Mouse (Mus musculus): ENCODE results near the gene E130114P18Rik. TPM values are rescaled to one million over a fixed set of nuclear protein-coding genes. Genes with fewer than 3 reads are reported as not detected.
A peak's percentile ranks its signal among the peaks of the same experiment; 100 is the strongest.

Gene E130114P18Rik
- polyA plus RNA-seq, 1 experiment, result 0.74 TPM

- Histone ChIP-seq H3K4me3 (ENCODE audit: control insufficient read depth, low read depth, low read length) (no peak overlapping the region), H3K27ac (ENCODE audit: control insufficient read depth, insufficient read depth, low read depth, low read length) (no peak overlapping the region), H3K36me3 (ENCODE audit: control insufficient read depth, insufficient read depth, low read length) (no peaks in the 10 kb centered on the region), H3K27me3 (ENCODE audit: control insufficient read depth, insufficient read depth, low read length) (no peaks in the 10 kb centered on the region; the same call in 1 of the 2 replicates), H3K4me1 (ENCODE audit: control insufficient read depth, insufficient read depth, low read length) (peaks cover 5% of the 10 kb centered on the region)
- TF ChIP-seq CTCF (IDR thresholded peaks at IDR 0.05; ENCODE audit: control insufficient read depth, insufficient read depth, insufficient replicate concordance, low read depth, low read length) (no peak), POLR2A (IDR thresholded peaks at IDR 0.05; ENCODE audit: control insufficient read depth, low read depth, low read length) (no peak)
These were observed 3.0 kb upstream of the E130114P18Rik start for GRCm38 (mm10) chr4:97780666-97781435.

- no peak overlapping the region for H3K4me3 ChIP-seq (ENCODE audit: control insufficient read depth, low read depth, low read length)
- H3K27ac ChIP-seq (ENCODE audit: control insufficient read depth, insufficient read depth, low read depth, low read length), result no peak overlapping the region
- H3K36me3 ChIP-seq (ENCODE audit: control insufficient read depth, insufficient read depth, low read length), result no peaks in the 10 kb centered on the region
- H3K27me3 ChIP-seq (ENCODE audit: control insufficient read depth, insufficient read depth, low read length), result no peaks in the 10 kb centered on the region; the same call in 1 of the 2 replicates
- peaks cover 5% of the 10 kb centered on the region for H3K4me1 ChIP-seq (ENCODE audit: control insufficient read depth, insufficient read depth, low read length)
- TF ChIP-seq CTCF (IDR thresholded peaks at IDR 0.05; ENCODE audit: control insufficient read depth, insufficient read depth, insufficient replicate concordance, low read depth, low read length), result no peak
- no peak for TF ChIP-seq POLR2A (IDR thresholded peaks at IDR 0.05; ENCODE audit: control insufficient read depth, low read depth, low read length)
These were observed 2.1 kb upstream of the E130114P18Rik start for GRCm38 (mm10) chr4:97780024-97780423.

- H3K4me3 ChIP-seq (ENCODE audit: control insufficient read depth, low read depth, low read length), result peak overlapping the region; percentile 39; the same call in 1 of the 2 replicates
- no peaks in the 10 kb centered on the region for H3K36me3 ChIP-seq (ENCODE audit: control insufficient read depth, insufficient read depth, low read length)
- TF ChIP-seq POLR2A (IDR thresholded peaks at IDR 0.05; ENCODE audit: control insufficient read depth, low read depth, low read length) (no peak), CTCF (IDR thresholded peaks at IDR 0.05; ENCODE audit: control insufficient read depth, insufficient read depth, insufficient replicate concordance, low read depth, low read length) (no peak)
- H3K27ac ChIP-seq (ENCODE audit: control insufficient read depth, insufficient read depth, low read depth, low read length), result peak overlapping the region; percentile 81
- H3K4me1 ChIP-seq (ENCODE audit: control insufficient read depth, insufficient read depth, low read length), result peaks cover 7% of the 10 kb centered on the region
- H3K27me3 ChIP-seq (ENCODE audit: control insufficient read depth, insufficient read depth, low read length), result no peaks in the 10 kb centered on the region; the same call in 1 of the 2 replicates
These were observed 1.4 kb upstream of the E130114P18Rik start for GRCm38 (mm10) chr4:97779003-97779930.

- Histone ChIP-seq H3K27ac (ENCODE audit: control insufficient read depth, insufficient read depth, low read depth, low read length) (peak overlapping the region; percentile 11), H3K4me1 (ENCODE audit: control insufficient read depth, insufficient read depth, low read length) (peaks cover 7% of the 10 kb centered on the region), H3K36me3 (ENCODE audit: control insufficient read depth, insufficient read depth, low read length) (no peaks in the 10 kb centered on the region), H3K27me3 (ENCODE audit: control insufficient read depth, insufficient read depth, low read length) (no peaks in the 10 kb centered on the region; the same call in 1 of the 2 replicates), H3K4me3 (ENCODE audit: control insufficient read depth, low read depth, low read length) (peak overlapping the region; percentile 92)
- TF ChIP-seq CTCF (IDR thresholded peaks at IDR 0.05; ENCODE audit: control insufficient read depth, insufficient read depth, insufficient replicate concordance, low read depth, low read length), result no peak
These were observed 529 bp upstream of the E130114P18Rik start for GRCm38 (mm10) chr4:97778211-97779002.

- Histone ChIP-seq H3K4me3 (ENCODE audit: control insufficient read depth, low read depth, low read length) (peak overlapping the region; percentile 92), H3K27ac (ENCODE audit: control insufficient read depth, insufficient read depth, low read depth, low read length) (peak overlapping the region; percentile 78), H3K4me1 (ENCODE audit: control insufficient read depth, insufficient read depth, low read length) (peaks cover 7% of the 10 kb centered on the region), H3K36me3 (ENCODE audit: control insufficient read depth, insufficient read depth, low read length) (no peaks in the 10 kb centered on the region), H3K27me3 (ENCODE audit: control insufficient read depth, insufficient read depth, low read length) (no peaks in the 10 kb centered on the region; the same call in 1 of the 2 replicates)
- TF ChIP-seq CTCF (IDR thresholded peaks at IDR 0.05; ENCODE audit: control insufficient read depth, insufficient read depth, insufficient replicate concordance, low read depth, low read length) (no peak), POLR2A (IDR thresholded peaks at IDR 0.05; ENCODE audit: control insufficient read depth, low read depth, low read length) (no peak)
These were observed 685 bp downstream of the E130114P18Rik start for GRCm38 (mm10) chr4:97777081-97777705.

GRCm38 (mm10) chr4:97776388-97777080 lies 1.3 kb downstream of the E130114P18Rik start:
- H3K36me3 ChIP-seq (ENCODE audit: control insufficient read depth, insufficient read depth, low read length), result no peaks in the 10 kb centered on the region
- peak overlapping the region; percentile 78 for H3K27ac ChIP-seq (ENCODE audit: control insufficient read depth, insufficient read depth, low read depth, low read length)
- peaks cover 7% of the 10 kb centered on the region for H3K4me1 ChIP-seq (ENCODE audit: control insufficient read depth, insufficient read depth, low read length)
- TF ChIP-seq POLR2A (IDR thresholded peaks at IDR 0.05; ENCODE audit: control insufficient read depth, low read depth, low read length) (no peak), CTCF (IDR thresholded peaks at IDR 0.05; ENCODE audit: control insufficient read depth, insufficient read depth, insufficient replicate concordance, low read depth, low read length) (no peak)
- H3K27me3 ChIP-seq (ENCODE audit: control insufficient read depth, insufficient read depth, low read length), result no peaks in the 10 kb centered on the region; the same call in 1 of the 2 replicates
- H3K4me3 ChIP-seq (ENCODE audit: control insufficient read depth, low read depth, low read length), result peak overlapping the region; percentile 71
